Mouse (Mus musculus) spleen, adult 2 months (tissue): ENCODE measurements around the gene Asic2. TPM values are rescaled to one million over a fixed set of nuclear protein-coding genes. Genes with fewer than 3 reads are reported as not detected.

Experiments
- DNase-seq, 2 experiments: peaks; one replicate each; pipeline versions ENCODE4 v3.0.0 to v3.0.0-alpha.2; 2012 to 2021; ENCODE audit warnings: low spot score in 2 of 2, low read depth in 1 of 2
- H3K27ac ChIP-seq: fragments of 200-500 bp; 2 replicates; pipeline ENCODE4 v1.5.1; 2012; ENCODE audit warnings: low read length, inconsistent platforms; ENCODE audit not compliant: insufficient read depth
- H3K27me3 ChIP-seq: fragments of 200-500 bp; 2 replicates; pipeline ENCODE4 v1.6.1; 2012; ENCODE audit warnings: mild to moderate bottlenecking, moderate library complexity, low read length, inconsistent platforms; ENCODE audit not compliant: control insufficient read depth, insufficient read depth
- H3K36me3 ChIP-seq: fragments of 200-500 bp; 2 replicates; pipeline ENCODE4 v1.6.1; 2012; ENCODE audit warnings: mild to moderate bottlenecking, low read length, inconsistent platforms; ENCODE audit not compliant: control insufficient read depth, insufficient read depth
- H3K4me1 ChIP-seq: fragments of 200-500 bp; 2 replicates; pipeline ENCODE4 v1.6.1; 2011; ENCODE audit warnings: inconsistent platforms; ENCODE audit not compliant: control insufficient read depth, insufficient read depth, insufficient read length
- H3K4me3 ChIP-seq: fragments of 200-500 bp; 2 replicates; pipeline ENCODE4 v1.5.1; 2011; ENCODE audit warnings: mild to moderate bottlenecking, inconsistent platforms; ENCODE audit not compliant: insufficient read depth, insufficient read length; ENCODE audit errors: extremely low read depth
- CTCF ChIP-seq: fragments of 200-500 bp; IDR thresholded peaks from 2 replicates; pipeline ENCODE4 v1.5.1; 2011; ENCODE audit warnings: mild to moderate bottlenecking, inconsistent platforms; ENCODE audit not compliant: insufficient read depth, insufficient read length, insufficient replicate concordance; ENCODE audit errors: extremely low read depth
- POLR2A ChIP-seq: fragments of 200-500 bp; IDR thresholded peaks from 2 replicates; pipeline ENCODE4 v1.6.1; 2011; ENCODE audit warnings: low read depth, low read length, inconsistent platforms
- WGBS: fragments of 180-500 bp; shearing (Covaris S2); methylation state at CpG from one replicate; pipeline ENCODE4 v1.1.7; 2018; 5-methylcytosine and 5-hydroxymethylcytosine counted together
- polyA plus RNA-seq: library from polyadenylated mRNA; depleted of rRNA; stranded (reverse); fragments of >200 nt; gene quantifications from 2 replicates; pipeline ENCODE4 v1.2.3, GENCODE M21; 2012

Asic2 gene
- polyA plus RNA-seq, 1 experiment, result 0.46 TPM

GRCm38 (mm10) chr11:80966040-80966439, 1002.2 kb downstream of the Asic2 start:
- no peak for DNase-seq
- Histone ChIP-seq H3K36me3 (no peaks in the 10 kb centered on the region), H3K27me3 (no peaks in the 10 kb centered on the region), H3K27ac (no peak overlapping the region), H3K4me1 (no peaks in the 10 kb centered on the region), H3K4me3 (no peak overlapping the region)
- WGBS, result 51% methylated on average over 3 of the region's 3 CpGs
- TF ChIP-seq POLR2A (no peak), CTCF (no peak)

- no peak for DNase-seq
- Histone ChIP-seq H3K36me3 (no peaks in the 10 kb centered on the region), H3K27ac (no peak overlapping the region), H3K27me3 (no peaks in the 10 kb centered on the region), H3K4me1 (no peaks in the 10 kb centered on the region), H3K4me3 (no peak overlapping the region)
- 73% methylated on average over 1 of the region's 1 CpGs for WGBS
- TF ChIP-seq CTCF (no peak), POLR2A (no peak)
These were observed 1006.9 kb downstream of the Asic2 start for GRCm38 (mm10) chr11:80961326-80961725.

- 12% methylated on average over 16 of the region's 16 CpGs for WGBS
- no peaks in the 10 kb centered on the region for H3K27me3 ChIP-seq
- DNase-seq, result no peak
These were observed 1010.1 kb downstream of the Asic2 start for GRCm38 (mm10) chr11:80958086-80958671.

GRCm38 (mm10) chr11:80955915-80956314, 1012.3 kb downstream of the Asic2 start:
- H3K27me3 ChIP-seq, result no peaks in the 10 kb centered on the region
- no peaks in the 10 kb centered on the region for H3K36me3 ChIP-seq
- 81% methylated on average over 6 of the region's 6 CpGs for WGBS
- no peak overlapping the region for H3K27ac ChIP-seq
- H3K4me3 ChIP-seq, result no peak overlapping the region
- no peak for DNase-seq
- no peak for TF ChIP-seq CTCF
- TF ChIP-seq POLR2A, result no peak
- no peaks in the 10 kb centered on the region for H3K4me1 ChIP-seq

More at GRCm38 (mm10) chr11:80958086-80958671, 1010.1 kb downstream of the Asic2 start:
- Histone ChIP-seq H3K4me3 (no peak overlapping the region), H3K4me1 (no peaks in the 10 kb centered on the region), H3K27ac (no peak overlapping the region), H3K36me3 (no peaks in the 10 kb centered on the region)
- TF ChIP-seq POLR2A (no peak), CTCF (no peak)

- 86% methylated on average over 8 of the region's 8 CpGs for WGBS
- H3K4me1 ChIP-seq, result no peaks in the 10 kb centered on the region
- TF ChIP-seq CTCF (no peak), POLR2A (no peak)
- H3K4me3 ChIP-seq, result no peak overlapping the region
- no peaks in the 10 kb centered on the region for H3K27me3 ChIP-seq
- no peaks in the 10 kb centered on the region for H3K36me3 ChIP-seq
- DNase-seq, result no peak
- no peak overlapping the region for H3K27ac ChIP-seq
These were observed 1014.1 kb downstream of the Asic2 start for GRCm38 (mm10) chr11:80954147-80954546.

- DNase-seq, result no peak
- Histone ChIP-seq H3K4me1 (no peaks in the 10 kb centered on the region), H3K4me3 (no peak overlapping the region), H3K36me3 (no peaks in the 10 kb centered on the region), H3K27me3 (no peaks in the 10 kb centered on the region), H3K27ac (no peak overlapping the region)
- TF ChIP-seq POLR2A, result no peak
- TF ChIP-seq CTCF, result no peak
- 76% methylated on average over 11 of the region's 11 CpGs for WGBS
These were observed 1019.1 kb downstream of the Asic2 start for GRCm38 (mm10) chr11:80949068-80949738.

GRCm38 (mm10) chr11:80948103-80948502, 1020.2 kb downstream of the Asic2 start:
- H3K4me1 ChIP-seq, result no peaks in the 10 kb centered on the region

More at GRCm38 (mm10) chr11:80948103-80948502, 1020.2 kb downstream of the Asic2 start:
- no peak overlapping the region for H3K27ac ChIP-seq
- 14% methylated on average over 2 of the region's 2 CpGs for WGBS
- H3K27me3 ChIP-seq, result no peaks in the 10 kb centered on the region
- H3K36me3 ChIP-seq, result no peaks in the 10 kb centered on the region
- no peak overlapping the region for H3K4me3 ChIP-seq
- DNase-seq, result no peak
- TF ChIP-seq CTCF (no peak), POLR2A (no peak)
